Mouse (Mus musculus) B cell, adult (primary cell): ENCODE measurements around the gene Mbnl2. TPM values are rescaled to one million over a fixed set of nuclear protein-coding genes. Genes with fewer than 3 reads are reported as not detected.

Experiments
- total RNA-seq: library from RNA; stranded (reverse); gene quantifications from 4 replicates; pipeline ENCODE4 v1.2.4, GENCODE M21; 2023; ENCODE audit not compliant: inconsistent age

Mbnl2 gene
- total RNA-seq = 88.4 to 104 TPM (median 95.8 TPM) in 4 replicates

DNA sequence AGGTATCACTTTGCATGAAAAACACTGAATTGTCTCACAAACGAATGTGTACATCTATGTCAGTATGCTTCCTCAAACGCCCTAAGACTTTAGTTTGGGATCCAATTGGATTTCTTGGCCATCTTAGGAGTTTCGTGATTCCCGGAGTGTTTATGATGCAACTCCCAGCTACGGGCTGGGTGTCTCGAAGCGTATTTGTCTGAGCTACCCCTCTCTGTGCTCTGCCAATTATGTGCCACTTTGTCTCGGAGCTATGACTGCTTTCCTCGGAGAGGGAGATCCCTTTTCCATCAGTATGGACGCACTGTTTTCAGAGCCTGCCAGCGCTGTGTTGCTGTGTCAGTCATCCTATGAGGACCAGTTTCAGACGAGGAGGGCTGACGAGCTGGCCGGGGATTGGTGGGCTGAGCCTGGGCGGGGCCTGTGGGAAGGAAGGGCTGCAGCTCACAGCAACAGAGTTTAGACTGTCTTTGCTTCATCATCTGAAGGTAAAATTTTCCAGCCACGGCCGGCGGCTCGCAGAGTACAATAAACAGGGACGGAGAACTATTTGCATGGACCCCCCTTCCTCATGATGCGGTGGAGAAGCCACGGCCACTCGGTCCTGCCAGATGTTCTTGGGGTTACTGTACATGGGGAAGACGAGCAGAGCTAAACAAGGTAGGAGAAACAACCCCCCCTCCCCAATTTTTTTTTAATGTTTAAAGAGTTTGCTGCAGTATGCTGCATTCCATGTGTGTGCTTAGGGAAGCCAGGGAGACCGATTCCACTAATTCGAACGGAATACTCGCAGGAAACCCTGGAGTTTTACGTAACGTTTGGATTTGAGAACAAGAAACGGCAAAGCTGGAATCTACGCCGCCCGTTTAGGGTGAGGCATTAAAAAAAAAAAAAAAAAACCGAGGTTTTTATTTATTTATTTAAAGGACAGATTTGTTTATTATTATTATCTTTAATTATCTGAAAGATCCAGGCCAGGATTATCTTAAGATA, at the start of gene Mbnl2:
Gene Mbnl2 (plus strand): TSS at position 424 of the 993 bp plus-strand sequence.

GRCm38 (mm10) chr14:120477982-120478568, 202.6 kb downstream of the Mbnl2 start, which contains the start of gene Rap2a:
Rap2a (plus strand) TSS chr14:120478444.

Other genes with a start within 250 kb of the Mbnl2 start
- not detected in 4 replicates for gene Oxgr1, start 233.2 kb upstream of the Mbnl2 start, total RNA-seq
- 2.8 to 3.6 TPM (median 3.2 TPM) in 4 replicates for gene Rap2a, start 202.8 kb downstream of the Mbnl2 start, total RNA-seq